Mouse (Mus musculus) heart, postnatal 0 days (tissue): ENCODE data around the gene Nlgn1. TPM values are rescaled to one million over a fixed set of nuclear protein-coding genes. Genes with fewer than 3 reads are reported as not detected.

ENCODE experiments used
- ATAC-seq: fragments of 200-750 bp; cut with Nextera tagmentation; 2 replicates; pipeline ENCODE4 v1.8.0; 2017; ENCODE audit warnings: low read depth, moderate number of reproducible peaks, moderate library complexity; ENCODE audit not compliant: insufficient read depth
- DNase-seq: peaks from one replicate; pipeline ENCODE4 v3.0.0-alpha.2; 2016; ENCODE audit warnings: low spot score
- H3K27ac ChIP-seq: fragments of 300-500 bp; sonication (generic); 2 replicates; pipeline ENCODE4 v1.5.1; 2014; ENCODE audit warnings: low read depth, mild to moderate bottlenecking
- H3K27me3 ChIP-seq: fragments of 300-500 bp; sonication (generic); 2 replicates; pipeline ENCODE4 v1.6.1; 2014; ENCODE audit warnings: low read length, mixed read lengths; ENCODE audit not compliant: control insufficient read depth, insufficient read depth
- H3K36me3 ChIP-seq: fragments of 300-500 bp; sonication (generic); replicated peaks from 2 replicates; pipeline ENCODE4 v1.6.1; 2014; ENCODE audit warnings: low read length, mixed read lengths; ENCODE audit not compliant: control insufficient read depth, insufficient read depth
- H3K4me1 ChIP-seq: fragments of 300-500 bp; sonication (generic); 2 replicates; pipeline ENCODE4 v1.6.1; 2014; ENCODE audit warnings: antibody characterized with exemption; ENCODE audit not compliant: control insufficient read depth, insufficient read depth
- H3K4me2 ChIP-seq: fragments of 300-500 bp; sonication (generic); 2 replicates; pipeline ENCODE4 v1.6.1; 2014; ENCODE audit warnings: low read depth, mild to moderate bottlenecking, low read length, moderate library complexity
- H3K4me3 ChIP-seq: fragments of 300-500 bp; sonication (generic); 2 replicates; pipeline ENCODE4 v1.5.1; 2014; ENCODE audit warnings: low read depth, low read length
- H3K9ac ChIP-seq: fragments of 300-500 bp; sonication (generic); replicated peaks from 2 replicates; pipeline ENCODE4 v1.6.1; 2014; ENCODE audit warnings: low read depth, low read length, mixed read lengths
- H3K9me3 ChIP-seq: fragments of 300-500 bp; sonication (generic); replicated peaks from 2 replicates; pipeline ENCODE4 v1.6.1; 2016; ENCODE audit warnings: low read length; ENCODE audit not compliant: control insufficient read depth
- CTCF ChIP-seq: IDR thresholded peaks from 2 replicates; pipeline ENCODE4 v1.5.1; 2016; ENCODE audit warnings: antibody characterized with exemption, control low read depth, low read depth
- EP300 ChIP-seq: IDR thresholded peaks from 2 replicates; pipeline ENCODE4 v1.6.1; 2016; ENCODE audit warnings: antibody characterized with exemption, low read depth
- WGBS: fragments of 180-500 bp; shearing (Covaris S2); extraction: QIAGEN DNeasy Blood & Tissue Kit; methylation state at CpG from one replicate; pipeline ENCODE4 v1.1.7; 2014; 5-methylcytosine and 5-hydroxymethylcytosine counted together
- polyA plus RNA-seq: library from polyadenylated mRNA; unstranded; fragments of >200 nt; fragmentation: Nextera tagmentation; extraction: Ambion mirVana; gene quantifications from 2 replicates; pipeline ENCODE4 v1.2.1, GENCODE M21; 2015
- total RNA-seq: library from RNA; depleted of rRNA; stranded (reverse); fragments of >200 nt; gene quantifications from 2 replicates; pipeline ENCODE4 v1.2.3, GENCODE M21; 2014; ENCODE audit warnings: low replicate concordance

Nlgn1 gene
- total and polyA plus RNA-seq, 2 experiments from 2014 or later = 0.08 TPM

GRCm38 (mm10) chr3:26106361-26106760, 225.9 kb downstream of the Nlgn1 start:
- H3K27me3 ChIP-seq = no peaks in the 10 kb centered on the region
- H3K4me1 ChIP-seq = 0 out of 2 replicates have a peak, but pooled peaks cover 3% of the 10 kb centered on the region
- H3K27ac ChIP-seq = no peak overlapping the region
- DNase-seq (no peak), ATAC-seq (no peak)
- no peak overlapping the region for H3K4me2 ChIP-seq
- H3K9ac ChIP-seq = no peak overlapping the region
- no peak for TF ChIP-seq CTCF
- TF ChIP-seq EP300 = no peak
- H3K4me3 ChIP-seq = no peak overlapping the region
- no peaks in the 10 kb centered on the region for H3K36me3 ChIP-seq
- no peaks in the 10 kb centered on the region for H3K9me3 ChIP-seq
- 78% methylated on average over 7 of the region's 7 CpGs for WGBS

- 59% methylated on average over 3 of the region's 3 CpGs for WGBS
- Histone ChIP-seq H3K9ac (no peak overlapping the region), H3K27me3 (no peaks in the 10 kb centered on the region), H3K9me3 (no peaks in the 10 kb centered on the region), H3K27ac (no peak overlapping the region), H3K36me3 (no peaks in the 10 kb centered on the region), H3K4me1 (0 out of 2 replicates have a peak, but pooled peaks cover 3% of the 10 kb centered on the region), H3K4me3 (no peak overlapping the region), H3K4me2 (no peak overlapping the region)
- DNase-seq (no peak), ATAC-seq (no peak)
- TF ChIP-seq CTCF = no peak
- no peak for TF ChIP-seq EP300
Measured at GRCm38 (mm10) chr3:26105528-26105927, 226.7 kb downstream of the Nlgn1 start.

- TF ChIP-seq CTCF (no peak), EP300 (no peak)
- H3K9ac ChIP-seq = no peak overlapping the region
- no peaks in the 10 kb centered on the region for H3K36me3 ChIP-seq
- 58% methylated on average over 1 of the region's 1 CpGs for WGBS
- H3K9me3 ChIP-seq = no peaks in the 10 kb centered on the region
- 0 out of 2 replicates have a peak, but pooled peaks cover 3% of the 10 kb centered on the region for H3K4me1 ChIP-seq
- H3K4me2 ChIP-seq = no peak overlapping the region
- ATAC-seq = no peak
- no peak for DNase-seq
- H3K27ac ChIP-seq = no peak overlapping the region
- H3K4me3 ChIP-seq = no peak overlapping the region
- no peaks in the 10 kb centered on the region for H3K27me3 ChIP-seq
Measured at GRCm38 (mm10) chr3:26102271-26102670, 230.0 kb downstream of the Nlgn1 start.

GRCm38 (mm10) chr3:26095551-26095950, 236.7 kb downstream of the Nlgn1 start:
- H3K9ac ChIP-seq = no peak overlapping the region
- no peaks in the 10 kb centered on the region for H3K27me3 ChIP-seq
- TF ChIP-seq CTCF (peak; percentile 45), EP300 (no peak)
- no peaks in the 10 kb centered on the region for H3K9me3 ChIP-seq
- H3K4me2 ChIP-seq = no peak overlapping the region
- H3K27ac ChIP-seq = no peak overlapping the region
- no peak overlapping the region for H3K4me3 ChIP-seq
- ATAC-seq (no peak), DNase-seq (no peak)
- no peaks in the 10 kb centered on the region for H3K4me1 ChIP-seq
- no peaks in the 10 kb centered on the region for H3K36me3 ChIP-seq

- Histone ChIP-seq H3K27ac (no peak overlapping the region), H3K4me1 (no peaks in the 10 kb centered on the region), H3K27me3 (no peaks in the 10 kb centered on the region), H3K9ac (no peak overlapping the region), H3K4me3 (no peak overlapping the region), H3K9me3 (no peaks in the 10 kb centered on the region), H3K4me2 (no peak overlapping the region), H3K36me3 (no peaks in the 10 kb centered on the region)
- ATAC-seq = no peak
- no peak for DNase-seq
- TF ChIP-seq EP300 (no peak), CTCF (no peak)
Measured at GRCm38 (mm10) chr3:26069366-26069765, 262.9 kb downstream of the Nlgn1 start.

GRCm38 (mm10) chr3:26050769-26051168, 281.5 kb downstream of the Nlgn1 start:
- no peaks in the 10 kb centered on the region for H3K36me3 ChIP-seq
- H3K9ac ChIP-seq = no peak overlapping the region
- no peak overlapping the region for H3K4me3 ChIP-seq
- 51% methylated on average over 4 of the region's 4 CpGs for WGBS
- H3K27ac ChIP-seq = no peak overlapping the region
- no peaks in the 10 kb centered on the region for H3K27me3 ChIP-seq
- TF ChIP-seq EP300 = no peak
- TF ChIP-seq CTCF = no peak
- no peak overlapping the region for H3K4me2 ChIP-seq
- H3K9me3 ChIP-seq = no peaks in the 10 kb centered on the region
- H3K4me1 ChIP-seq = no peaks in the 10 kb centered on the region
- DNase-seq (no peak), ATAC-seq (no peak)
